Mouse (Mus musculus) kidney, adult 18-20 months (tissue): ENCODE measurements around the gene B230219D22Rik.
"Not testable (repeated sequence)": the region's sequence is repeated elsewhere in the genome, so short reads cannot be mapped to it uniquely, and the experiment has no call there.

ENCODE experiments used
- DNase-seq: peaks from one replicate; pipeline ENCODE4 v3.0.0; 2021

B230219D22Rik gene

GRCm38 (mm10) chr13:55692535-55693242 is at the start of gene B230219D22Rik:
TSS of gene B230219D22Rik (plus strand) at chr13:55693124.
- DNase-seq: peak; percentile 90

GRCm38 (mm10) chr13:55644525-55644924 is 48.4 kb upstream of the B230219D22Rik start:
- no peak for DNase-seq

DNA sequence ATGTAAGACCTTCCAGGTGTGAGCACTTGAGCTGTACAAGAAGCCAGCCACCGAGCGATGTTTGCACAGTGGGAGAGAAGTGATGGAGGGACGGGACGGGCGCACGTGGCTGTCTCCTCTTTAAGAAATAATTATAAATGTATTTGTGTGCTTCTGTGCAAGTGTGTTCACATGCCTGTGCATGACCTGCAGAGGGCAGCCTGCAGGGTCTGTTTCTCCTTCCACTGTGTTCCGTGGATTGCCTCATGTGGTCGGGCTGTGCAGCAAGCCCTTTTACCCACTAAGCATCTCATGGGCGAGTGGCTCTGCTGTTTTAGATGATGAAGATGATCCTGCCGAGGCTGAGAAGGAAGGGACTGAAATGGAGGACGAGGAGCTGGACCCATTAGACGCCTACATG is 42.8 kb upstream of the B230219D22Rik start:
- no peak for DNase-seq

- DNase-seq: no peak
Measured at GRCm38 (mm10) chr13:55650980-55651379, 41.9 kb upstream of the B230219D22Rik start.

GRCm38 (mm10) chr13:55668550-55668949 is 24.4 kb upstream of the B230219D22Rik start:
- peak; percentile 58 for DNase-seq

GRCm38 (mm10) chr13:55672711-55673110 is 20.2 kb upstream of the B230219D22Rik start:
- no peak for DNase-seq

DNA sequence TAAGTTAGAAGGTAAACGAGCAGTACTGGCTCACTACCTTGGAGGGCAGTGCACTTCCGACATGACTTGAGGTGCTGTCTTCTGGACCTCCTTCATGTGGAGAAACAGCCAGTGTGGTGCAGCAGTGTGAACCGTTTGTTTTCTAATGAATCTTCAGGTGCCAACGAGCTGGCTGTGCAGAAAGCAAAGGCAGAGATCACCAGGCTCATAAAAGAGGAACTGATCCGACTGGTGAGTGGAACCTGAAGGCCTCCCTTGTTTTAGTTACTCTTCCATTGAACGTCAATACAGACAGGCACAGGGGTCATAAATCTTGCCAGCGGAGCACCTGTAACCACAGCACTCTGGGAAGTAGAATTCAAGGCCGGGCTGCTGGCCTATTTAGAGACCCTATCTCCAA is 15.6 kb upstream of the B230219D22Rik start:
- no peak for DNase-seq

GRCm38 (mm10) chr13:55682201-55682600 is 10.7 kb upstream of the B230219D22Rik start:
- peak; percentile 36 for DNase-seq

- DNase-seq: no peak
Measured at GRCm38 (mm10) chr13:55683581-55683980, 9.3 kb upstream of the B230219D22Rik start.

- no peak for DNase-seq
Measured at GRCm38 (mm10) chr13:55686107-55686633, 6.8 kb upstream of the B230219D22Rik start.

- DNase-seq: no peak
Measured at GRCm38 (mm10) chr13:55687927-55688602, 4.9 kb upstream of the B230219D22Rik start.

GRCm38 (mm10) chr13:55693243-55693721 is 358 bp downstream of the B230219D22Rik start:
- no peak for DNase-seq

DNA sequence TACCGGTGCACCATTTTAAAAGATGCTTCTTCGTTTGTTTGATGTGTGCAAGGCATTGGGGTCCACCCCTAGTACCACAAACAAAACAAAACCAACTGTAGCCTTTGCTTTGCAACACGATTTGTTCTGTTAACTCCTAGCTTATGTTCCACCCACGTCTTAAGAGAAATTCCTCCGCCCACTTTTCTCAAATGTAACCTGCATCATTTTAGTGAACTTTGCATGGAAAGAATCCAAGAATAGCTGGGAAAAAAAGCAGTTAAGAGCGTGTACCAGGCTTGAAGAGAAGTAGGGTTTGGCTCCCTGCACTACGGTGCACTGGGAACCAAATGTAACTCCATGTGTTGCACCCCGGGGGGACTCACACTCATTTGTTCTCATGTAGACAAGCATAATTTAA is 1.2 kb downstream of the B230219D22Rik start:
- DNase-seq: no peak

DNA sequence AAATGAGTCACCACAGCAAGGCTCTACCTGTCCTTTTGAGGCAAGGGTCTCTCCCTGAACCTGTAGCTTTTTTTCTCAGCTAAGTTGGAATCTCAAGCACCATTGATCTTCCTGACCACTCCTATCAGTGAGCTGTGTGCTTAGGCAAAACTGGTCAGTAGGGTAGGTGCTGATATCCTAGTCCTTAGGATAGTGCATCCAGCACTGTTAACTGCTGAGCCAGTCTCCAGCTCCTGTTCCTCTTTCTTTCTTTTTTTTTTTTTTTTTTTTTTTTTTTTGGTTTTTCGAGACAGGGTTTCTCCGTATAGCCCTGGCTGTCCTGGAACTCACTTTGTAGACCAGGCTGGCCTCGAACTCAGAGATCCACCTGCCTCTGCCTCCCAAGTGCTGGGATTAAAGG is 3.1 kb downstream of the B230219D22Rik start:
- DNase-seq: not testable (repeated sequence)

- no peak for DNase-seq
Measured at GRCm38 (mm10) chr13:55704301-55704700, 11.4 kb downstream of the B230219D22Rik start.

- DNase-seq: no peak
Measured at GRCm38 (mm10) chr13:55712846-55713245, 19.9 kb downstream of the B230219D22Rik start.

DNA sequence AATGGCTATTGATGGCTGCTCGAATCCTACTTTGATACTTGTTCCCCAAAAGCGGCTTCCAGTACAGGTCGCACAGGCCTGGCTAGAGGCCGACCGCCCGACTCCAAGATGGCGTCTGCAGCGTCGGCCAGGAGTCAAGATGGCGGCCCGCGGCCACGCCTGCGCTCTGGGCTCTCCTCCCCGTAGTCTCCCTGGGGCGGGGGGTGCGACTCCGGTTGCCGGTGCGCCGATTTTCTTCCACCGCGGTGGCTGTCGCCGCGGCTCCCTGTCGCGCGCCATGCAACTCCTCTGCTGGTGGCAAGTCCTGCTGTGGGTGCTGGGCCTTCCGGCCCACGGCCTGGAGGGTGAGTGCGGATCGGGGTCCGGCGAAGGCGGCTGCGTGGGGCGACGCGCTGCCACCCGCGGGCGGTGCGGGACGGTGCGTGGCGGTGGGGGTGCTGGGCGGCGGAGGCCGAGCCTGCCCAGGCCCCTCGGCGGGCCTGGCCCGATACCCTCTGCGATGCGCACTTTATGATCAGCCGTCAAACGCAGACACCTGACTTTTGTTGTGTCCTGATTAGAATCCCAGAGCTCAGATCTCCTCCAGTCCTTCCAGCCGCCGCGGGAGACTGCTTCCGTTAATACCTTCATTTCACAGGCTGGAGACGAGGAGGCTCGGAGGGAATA is 21.7 kb downstream of the B230219D22Rik start, which contains the start of gene Txndc15:
Txndc15 (plus strand) TSS at position 150 of the 666 bp plus-strand sequence.
- peak; percentile 92 for DNase-seq

- DNase-seq: no peak
Measured at GRCm38 (mm10) chr13:55715167-55715512, 22.2 kb downstream of the B230219D22Rik start.

DNA sequence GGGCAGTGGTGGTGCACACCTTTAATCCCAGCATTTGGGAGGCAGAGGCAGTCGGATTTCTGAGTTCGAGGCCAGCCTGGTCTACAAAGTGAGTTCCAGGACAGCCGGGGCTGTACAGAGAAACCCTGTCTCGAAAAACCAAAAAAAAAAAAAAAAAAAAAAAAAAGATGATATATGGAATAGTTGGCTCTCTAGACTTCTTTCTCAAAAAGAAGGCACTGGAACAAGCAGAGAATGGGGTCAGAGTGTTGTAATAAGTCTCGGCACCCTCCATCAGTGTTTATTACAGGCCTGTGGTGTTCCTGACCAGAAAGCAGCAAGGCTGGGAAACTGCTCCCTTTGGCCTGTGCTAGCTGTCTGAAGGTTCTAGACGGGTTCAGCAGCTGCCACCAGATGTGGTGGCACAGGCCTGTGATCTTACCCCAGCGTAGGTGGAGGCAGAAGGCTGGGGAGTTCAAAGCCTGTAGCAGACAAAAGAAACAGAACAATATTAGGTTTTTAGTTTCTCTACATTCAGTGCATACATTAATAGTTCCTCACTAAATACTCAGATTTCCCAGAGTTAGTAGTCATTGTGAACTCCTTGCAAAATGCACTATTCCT is 23.1 kb downstream of the B230219D22Rik start:
- DNase-seq: no peak

DNA sequence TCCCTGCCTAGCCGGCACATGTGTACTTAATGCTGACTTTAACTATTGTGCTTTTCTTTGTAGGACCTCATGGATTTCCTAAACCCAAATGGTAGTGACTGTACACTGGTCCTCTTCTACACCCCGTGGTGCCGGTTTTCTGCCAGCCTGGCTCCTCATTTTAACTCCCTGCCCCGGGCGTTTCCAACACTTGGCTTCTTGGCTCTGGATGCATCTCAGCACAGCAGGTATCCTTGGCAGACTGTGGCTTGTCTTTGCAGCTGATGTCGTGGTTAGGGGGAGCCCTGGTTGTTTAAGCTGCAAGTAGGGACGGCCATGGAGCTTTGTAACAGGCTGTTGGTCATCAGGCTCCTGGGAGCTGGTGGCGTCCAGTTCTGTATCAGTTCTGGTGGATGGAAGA is 28.6 kb downstream of the B230219D22Rik start:
- no peak for DNase-seq

DNA sequence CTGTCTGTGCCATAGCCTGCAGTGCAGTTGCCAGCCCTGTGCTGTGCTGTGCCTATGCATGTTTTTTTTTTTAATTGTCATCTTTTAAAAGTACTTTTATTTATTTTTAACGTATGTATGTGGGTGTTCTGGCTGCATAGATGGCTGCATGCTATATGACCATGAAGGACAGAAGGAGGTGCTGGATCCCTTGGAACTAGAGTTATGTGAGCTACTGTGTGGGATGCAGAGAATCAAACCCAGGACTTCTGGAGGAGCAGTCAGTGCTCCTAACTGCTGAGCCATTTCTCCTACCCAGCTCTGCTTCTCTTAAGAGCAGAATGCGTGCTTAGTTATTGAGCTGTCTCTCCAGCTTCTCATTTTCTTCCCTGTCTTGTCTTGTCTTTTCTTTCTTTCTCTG is 29.1 kb downstream of the B230219D22Rik start:
- no peak for DNase-seq

GRCm38 (mm10) chr13:55726598-55727119 is 33.7 kb downstream of the B230219D22Rik start:
- no peak for DNase-seq
